Mouse (Mus musculus) intestine, embryonic 14.5 days (tissue): ENCODE data around the gene Kif3a. TPM values are rescaled to one million over a fixed set of nuclear protein-coding genes. Genes with fewer than 3 reads are reported as not detected.

Experiments used
- ATAC-seq: fragments of 200-750 bp; cut with Nextera tagmentation; replicated peaks from 2 replicates; pipeline ENCODE4 v1.8.0; 2017; ENCODE audit warnings: low read depth, moderate number of reproducible peaks, moderate TSS enrichment, moderate library complexity; ENCODE audit not compliant: low FRiP score, low TSS enrichment
- DNase-seq: peaks from one replicate; pipeline ENCODE4 v3.0.0-alpha.2; 2018; ENCODE audit warnings: low spot score
- H3K27ac ChIP-seq: fragments of 300-500 bp; sonication (generic); 2 replicates; pipeline ENCODE4 v1.5.1; 2014; ENCODE audit warnings: low read depth, mild to moderate bottlenecking, control low read depth
- H3K27me3 ChIP-seq: fragments of 300-500 bp; sonication (generic); replicated peaks from 2 replicates; pipeline ENCODE4 v1.6.1; 2014; ENCODE audit warnings: low read length, control low read depth; ENCODE audit not compliant: control insufficient read depth, insufficient read depth
- H3K36me3 ChIP-seq: fragments of 300-500 bp; sonication (generic); 2 replicates; pipeline ENCODE4 v1.6.1; 2014; ENCODE audit warnings: low read length, control low read depth; ENCODE audit not compliant: control insufficient read depth, insufficient read depth
- H3K4me1 ChIP-seq: fragments of 300-500 bp; sonication (generic); replicated peaks from 2 replicates; pipeline ENCODE4 v1.6.1; 2014; ENCODE audit warnings: low read length, control low read depth, mixed read lengths; ENCODE audit not compliant: control insufficient read depth, insufficient read depth
- H3K4me2 ChIP-seq: fragments of 300-500 bp; sonication (generic); 2 replicates; pipeline ENCODE4 v1.6.1; 2014; ENCODE audit warnings: low read length
- H3K4me3 ChIP-seq: fragments of 300-500 bp; sonication (generic); 2 replicates; pipeline ENCODE4 v1.5.1; 2014; ENCODE audit warnings: low read depth, low read length, control low read depth, mixed read lengths
- H3K9ac ChIP-seq: fragments of 300-500 bp; sonication (generic); 2 replicates; pipeline ENCODE4 v1.6.1; 2014; ENCODE audit warnings: mild to moderate bottlenecking, low read length
- H3K9me3 ChIP-seq: fragments of 300-500 bp; sonication (generic); 2 replicates; pipeline ENCODE4 v1.6.1; 2016; ENCODE audit warnings: low read length, control low read depth; ENCODE audit not compliant: control insufficient read depth
- WGBS: fragments of 180-500 bp; shearing (Covaris S2); extraction: QIAGEN DNeasy Blood & Tissue Kit; methylation state at CpG from one replicate; pipeline ENCODE4 v1.1.7; 2014; 5-methylcytosine and 5-hydroxymethylcytosine counted together
- polyA plus RNA-seq: library from polyadenylated mRNA; unstranded; fragments of >200 nt; fragmentation: Nextera tagmentation; extraction: Ambion mirVana; gene quantifications from 2 replicates; pipeline ENCODE4 v1.2.1, GENCODE M21; 2014

Kif3a gene
- polyA plus RNA-seq, 1 experiment from 2014 or later = 58.7 TPM

DNA sequence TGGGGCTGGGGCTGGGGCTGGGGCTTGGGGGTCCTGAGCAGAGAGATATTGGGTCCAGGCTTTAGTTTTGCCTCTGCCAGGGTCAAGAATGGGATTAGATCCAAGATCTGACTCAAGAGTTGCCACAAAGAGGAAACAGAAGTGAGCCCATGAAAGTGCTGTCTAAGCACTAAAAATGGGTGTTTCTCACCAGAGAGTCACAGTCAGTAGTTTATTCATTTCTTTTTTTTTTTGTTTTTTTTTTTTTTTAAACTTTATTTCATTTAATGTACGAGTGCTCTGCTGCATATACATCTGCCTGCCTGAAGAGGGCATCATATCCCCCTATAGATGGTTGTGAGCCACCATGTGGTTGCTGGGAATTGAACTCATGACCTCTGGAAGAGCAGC is 35.0 kb upstream of the Kif3a start:
- peaks cover 3% of the 10 kb centered on the region; the same call in 1 of the 2 replicates for H3K4me1 ChIP-seq
- H3K27me3 ChIP-seq = no peaks in the 10 kb centered on the region
- peaks cover 38% of the 10 kb centered on the region for H3K36me3 ChIP-seq
- H3K4me3 ChIP-seq = no peak overlapping the region
- no peaks in the 10 kb centered on the region for H3K9me3 ChIP-seq
- 91% methylated on average over 1 of the region's 1 CpGs for WGBS
- no peak for DNase-seq
- ATAC-seq = no peak
- no peak overlapping the region for H3K27ac ChIP-seq
- no peak overlapping the region for H3K9ac ChIP-seq
- H3K4me2 ChIP-seq = no peak overlapping the region

DNA sequence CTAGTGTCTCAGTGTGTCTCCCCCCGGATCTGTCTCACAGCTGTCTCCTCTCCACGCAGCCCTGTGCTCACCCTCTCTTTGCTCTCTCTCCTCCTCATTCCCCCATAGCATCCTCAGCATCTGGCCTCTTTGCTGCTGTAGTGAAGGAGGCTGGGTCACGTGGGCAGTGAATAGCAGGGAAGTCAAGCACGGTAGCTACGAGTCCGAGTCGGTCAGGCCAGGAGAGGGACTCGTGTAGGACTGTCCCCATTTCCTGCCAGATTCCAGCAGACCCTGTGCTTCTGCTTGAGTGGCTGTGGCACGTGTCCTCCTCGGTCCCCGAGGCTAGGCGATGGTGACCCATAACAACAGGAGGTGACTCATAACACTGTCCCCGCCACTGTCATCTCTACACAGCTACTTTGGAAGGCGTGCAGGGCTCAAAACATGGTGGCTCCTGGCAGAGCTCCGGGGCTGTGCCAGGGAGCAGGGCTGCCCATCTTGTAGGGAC is 28.1 kb upstream of the Kif3a start:
- no peak for DNase-seq

DNA sequence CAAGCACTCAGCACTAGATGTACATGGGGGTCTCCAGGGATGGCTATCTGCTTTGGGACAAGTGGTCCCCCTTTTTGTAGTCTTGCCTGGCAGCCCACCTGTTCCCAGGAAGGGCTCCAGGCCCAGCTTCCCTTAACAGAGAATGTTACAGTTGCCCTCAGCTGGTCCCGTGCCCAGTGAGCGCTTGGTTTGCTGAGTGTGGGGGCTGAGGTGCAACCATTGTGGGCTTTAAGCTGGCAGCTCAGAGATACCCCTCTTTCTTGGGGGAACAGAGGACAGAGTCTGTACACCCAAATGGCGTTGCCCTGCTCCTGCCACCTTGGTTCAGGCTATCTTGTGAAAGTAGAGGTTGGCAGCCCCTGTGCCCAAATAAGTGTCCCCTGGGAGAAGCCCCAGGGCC is 26.8 kb upstream of the Kif3a start:
- 92% methylated on average over 3 of the region's 3 CpGs for WGBS
- no peak for ATAC-seq
- H3K9me3 ChIP-seq = no peaks in the 10 kb centered on the region

More for the DNA sequence above, 28.1 kb upstream of the Kif3a start:
- no peak overlapping the region for H3K4me3 ChIP-seq
- no peaks in the 10 kb centered on the region for H3K4me1 ChIP-seq
- H3K36me3 ChIP-seq = peaks cover 65% of the 10 kb centered on the region
- no peaks in the 10 kb centered on the region for H3K9me3 ChIP-seq
- no peak overlapping the region for H3K27ac ChIP-seq
- no peak overlapping the region for H3K4me2 ChIP-seq
- no peaks in the 10 kb centered on the region for H3K27me3 ChIP-seq
- no peak for ATAC-seq
- H3K9ac ChIP-seq = no peak overlapping the region
- WGBS = 77% methylated on average over 15 of the region's 15 CpGs

DNA sequence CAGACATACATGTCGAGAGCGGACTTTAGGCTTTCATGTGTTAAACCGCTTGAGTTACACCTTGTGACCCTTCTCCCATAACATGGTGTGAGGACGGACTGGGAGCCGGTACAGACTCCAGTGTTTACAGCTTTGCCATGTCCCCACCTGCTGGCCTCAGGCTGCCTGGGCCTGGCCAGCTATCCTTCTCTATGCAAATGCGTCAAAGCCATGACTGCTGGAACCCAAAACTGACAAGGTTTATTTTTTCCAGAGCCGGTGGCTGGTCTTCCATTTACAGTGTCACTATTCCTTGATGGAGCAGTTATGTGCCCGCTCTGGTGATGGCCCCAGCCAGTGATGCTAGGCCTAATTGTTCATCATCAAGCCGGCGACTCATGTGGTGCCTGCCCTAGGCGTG is 26.0 kb upstream of the Kif3a start:
- no peaks in the 10 kb centered on the region for H3K4me1 ChIP-seq
- no peak overlapping the region for H3K4me3 ChIP-seq
- 73% methylated on average over 11 of the region's 11 CpGs for WGBS
- H3K27ac ChIP-seq = no peak overlapping the region
- DNase-seq (no peak), ATAC-seq (no peak)
- peaks cover 44% of the 10 kb centered on the region for H3K36me3 ChIP-seq
- no peak overlapping the region for H3K4me2 ChIP-seq
- H3K9ac ChIP-seq = no peak overlapping the region
- H3K27me3 ChIP-seq = no peaks in the 10 kb centered on the region
- H3K9me3 ChIP-seq = no peaks in the 10 kb centered on the region

More for the DNA sequence above, 26.8 kb upstream of the Kif3a start:
- no peak overlapping the region for H3K4me3 ChIP-seq
- H3K4me2 ChIP-seq = no peak overlapping the region
- H3K27me3 ChIP-seq = no peaks in the 10 kb centered on the region
- H3K27ac ChIP-seq = no peak overlapping the region
- no peak overlapping the region for H3K9ac ChIP-seq
- no peaks in the 10 kb centered on the region for H3K4me1 ChIP-seq
- H3K36me3 ChIP-seq = peaks cover 53% of the 10 kb centered on the region
- no peak for DNase-seq

DNA sequence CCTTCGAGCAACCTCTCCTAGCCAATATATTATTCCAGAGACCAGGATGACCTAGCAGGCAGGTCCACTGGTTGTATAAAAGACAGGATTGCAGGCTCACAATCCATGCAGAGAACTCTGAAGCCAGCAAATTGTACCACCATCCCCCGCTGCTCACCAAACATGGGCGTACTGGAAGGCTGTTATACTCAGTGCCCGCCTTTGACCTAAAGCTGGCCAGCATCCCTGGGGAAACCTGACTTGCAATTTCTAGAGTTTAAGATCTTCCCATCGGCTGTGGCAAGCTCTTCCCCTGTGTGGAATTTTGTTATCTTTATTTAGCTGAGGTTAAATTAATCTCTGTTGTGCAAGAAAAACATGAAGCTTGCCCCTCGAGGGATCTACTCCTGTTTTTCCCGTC is 24.2 kb upstream of the Kif3a start:
- Histone ChIP-seq H3K9me3 (no peaks in the 10 kb centered on the region), H3K27ac (no peak overlapping the region), H3K4me3 (no peak overlapping the region), H3K27me3 (no peaks in the 10 kb centered on the region), H3K36me3 (peaks cover 30% of the 10 kb centered on the region), H3K4me2 (no peak overlapping the region), H3K4me1 (no peaks in the 10 kb centered on the region), H3K9ac (no peak overlapping the region)
- WGBS = 50% methylated on average over 7 of the region's 7 CpGs
- ATAC-seq (no peak), DNase-seq (no peak)

DNA sequence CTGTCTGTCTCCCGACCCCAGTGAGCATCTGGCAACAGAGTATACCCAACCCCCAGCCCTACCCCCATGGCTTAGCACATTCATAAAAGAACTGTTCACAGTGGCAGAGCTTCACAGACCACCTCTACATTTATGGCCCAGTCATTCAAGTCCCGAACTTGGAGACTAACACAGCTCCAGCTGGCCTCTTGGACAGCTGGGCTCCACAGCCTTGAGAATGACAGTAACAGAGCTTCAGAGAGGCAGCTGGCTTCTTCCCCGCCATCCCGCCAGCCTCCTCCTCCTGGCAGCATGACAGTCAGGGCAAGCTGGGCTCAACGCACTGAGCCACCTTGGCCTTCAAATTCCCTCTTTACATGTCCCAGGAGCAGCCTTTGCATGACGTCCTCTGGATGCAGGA is 20.9 kb upstream of the Kif3a start:
- 58% methylated on average over 6 of the region's 6 CpGs for WGBS
- Histone ChIP-seq H3K4me3 (no peak overlapping the region), H3K4me2 (no peak overlapping the region), H3K4me1 (no peaks in the 10 kb centered on the region), H3K27me3 (no peaks in the 10 kb centered on the region), H3K9me3 (no peaks in the 10 kb centered on the region), H3K9ac (no peak overlapping the region), H3K27ac (no peak overlapping the region), H3K36me3 (peaks cover 9% of the 10 kb centered on the region; the same call in 1 of the 2 replicates)
- ATAC-seq (no peak), DNase-seq (no peak)

DNA sequence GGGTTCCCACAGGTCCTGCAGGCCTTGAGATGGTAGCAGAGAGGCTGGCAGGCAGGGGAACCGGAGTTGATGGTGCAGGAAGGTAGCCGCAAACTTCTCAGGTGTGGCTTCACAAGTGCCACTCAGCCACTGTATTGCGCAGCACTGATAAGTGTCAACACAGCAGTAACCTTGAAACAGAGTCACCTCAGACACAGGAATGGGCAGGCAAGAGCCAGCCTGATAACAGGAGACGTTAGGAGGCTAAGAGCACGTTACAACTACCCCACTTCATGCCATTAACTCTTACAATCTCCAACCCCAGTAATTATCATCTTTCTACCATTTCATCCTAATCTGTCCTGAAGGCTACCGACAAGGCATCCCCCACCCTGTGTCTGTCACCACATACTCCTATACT is 19.6 kb upstream of the Kif3a start:
- Histone ChIP-seq H3K27ac (no peak overlapping the region), H3K4me3 (no peak overlapping the region), H3K27me3 (no peaks in the 10 kb centered on the region), H3K4me1 (no peaks in the 10 kb centered on the region), H3K4me2 (no peak overlapping the region), H3K9ac (no peak overlapping the region), H3K9me3 (no peaks in the 10 kb centered on the region; the same call in 1 of the 2 replicates), H3K36me3 (no peaks in the 10 kb centered on the region)
- DNase-seq (no peak), ATAC-seq (no peak)
- WGBS = 73% methylated on average over 6 of the region's 6 CpGs

DNA sequence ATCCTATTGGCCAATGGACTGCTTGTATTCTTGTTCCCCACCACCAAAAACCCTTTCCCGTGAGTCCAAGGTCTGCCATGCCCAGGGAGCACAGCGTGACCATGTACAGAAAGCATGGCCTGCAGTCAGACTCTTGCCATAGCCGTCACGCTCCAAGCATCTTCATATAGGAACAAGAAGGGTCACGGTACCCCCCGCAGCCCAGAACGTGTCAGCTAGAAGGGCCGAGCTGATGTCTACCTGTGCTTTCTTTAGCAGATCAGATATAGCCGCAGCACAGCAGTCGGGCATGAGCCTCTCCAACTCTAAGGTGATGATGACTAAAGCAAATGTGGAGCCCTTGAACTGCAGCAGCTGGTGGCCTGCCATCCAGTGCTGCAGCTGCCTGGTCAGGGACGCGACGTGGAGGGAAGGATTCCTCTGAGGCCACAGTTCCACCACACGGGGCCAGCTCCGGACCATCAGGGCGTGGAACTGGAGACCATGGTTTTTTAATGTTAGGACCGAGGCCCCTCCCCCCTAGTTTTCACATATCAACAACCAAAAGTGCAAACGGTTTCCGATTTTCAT is 19.1 kb upstream of the Kif3a start:
- no peak for ATAC-seq
- no peak for DNase-seq
- no peak overlapping the region for H3K9ac ChIP-seq
- 83% methylated on average over 19 of the region's 19 CpGs for WGBS
- no peaks in the 10 kb centered on the region for H3K27me3 ChIP-seq
- H3K27ac ChIP-seq = no peak overlapping the region
- no peaks in the 10 kb centered on the region for H3K36me3 ChIP-seq
- H3K9me3 ChIP-seq = no peaks in the 10 kb centered on the region; the same call in 1 of the 2 replicates
- H3K4me2 ChIP-seq = no peak overlapping the region
- H3K4me1 ChIP-seq = no peaks in the 10 kb centered on the region
- no peak overlapping the region for H3K4me3 ChIP-seq

DNA sequence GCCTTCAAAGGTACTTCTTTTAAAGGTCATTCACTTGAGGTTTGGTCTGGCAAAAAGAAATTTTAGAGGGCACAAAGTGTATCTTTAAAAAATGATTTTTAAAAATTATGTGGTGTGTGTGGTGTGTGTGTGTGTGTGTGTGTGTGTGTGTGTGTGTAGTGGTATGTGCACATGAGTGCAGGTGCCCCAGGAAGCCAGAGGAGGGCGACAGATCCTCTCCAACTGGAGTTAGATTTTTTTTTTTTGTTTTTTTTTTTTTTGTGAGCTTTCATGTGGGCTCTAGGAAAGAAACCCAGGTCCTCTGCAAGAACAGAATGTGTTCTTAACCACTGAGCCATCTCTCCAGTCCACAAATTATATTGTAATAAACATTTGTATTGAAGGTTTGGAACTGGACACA is 16.5 kb upstream of the Kif3a start:
- Histone ChIP-seq H3K4me3 (no peak overlapping the region), H3K27ac (no peak overlapping the region), H3K9ac (no peak overlapping the region), H3K36me3 (no peaks in the 10 kb centered on the region), H3K9me3 (no peaks in the 10 kb centered on the region; the same call in 1 of the 2 replicates), H3K27me3 (no peaks in the 10 kb centered on the region), H3K4me1 (no peaks in the 10 kb centered on the region), H3K4me2 (no peak overlapping the region)
- ATAC-seq = no peak
- whole genome bisulfite sequencing = 100% methylated on average over 1 of the region's 1 CpGs
- no peak for DNase-seq
